Mouse (Mus musculus) hindbrain, embryonic 12.5 days (tissue): ENCODE measurements around the gene Gm47995. TPM values are rescaled to one million over a fixed set of nuclear protein-coding genes. Genes with fewer than 3 reads are reported as not detected.
"Not testable (repeated sequence)": the region's sequence is repeated elsewhere in the genome, so short reads cannot be mapped to it uniquely, and the experiment has no call there.

ENCODE experiments used
- ATAC-seq: fragments of 200-750 bp; cut with Nextera tagmentation; 2 replicates; pipeline ENCODE4 v1.8.0; 2017; ENCODE audit warnings: moderate TSS enrichment; ENCODE audit not compliant: low FRiP score
- H3K27ac ChIP-seq: fragments of 300-500 bp; sonication (generic); 2 replicates; pipeline ENCODE4 v1.5.1; 2016; ENCODE audit warnings: mild to moderate bottlenecking
- H3K27me3 ChIP-seq: fragments of 300-500 bp; sonication (generic); 2 replicates; pipeline ENCODE4 v1.6.1; 2016; ENCODE audit warnings: mild to moderate bottlenecking
- H3K36me3 ChIP-seq: fragments of 300-500 bp; sonication (generic); 2 replicates; pipeline ENCODE4 v1.6.1; 2016; ENCODE audit warnings: mild to moderate bottlenecking
- H3K4me1 ChIP-seq: fragments of 300-500 bp; sonication (generic); 2 replicates; pipeline ENCODE4 v1.6.1; 2016
- H3K4me2 ChIP-seq: fragments of 300-500 bp; sonication (generic); replicated peaks from 2 replicates; pipeline ENCODE4 v1.6.1; 2016; ENCODE audit warnings: mild to moderate bottlenecking
- H3K4me3 ChIP-seq: fragments of 300-500 bp; sonication (generic); 2 replicates; pipeline ENCODE4 v1.5.1; 2016; ENCODE audit warnings: mild to moderate bottlenecking
- H3K9ac ChIP-seq: fragments of 300-500 bp; sonication (generic); 2 replicates; pipeline ENCODE4 v1.6.1; 2016; ENCODE audit warnings: mild to moderate bottlenecking, moderate library complexity
- H3K9me3 ChIP-seq: fragments of 300-500 bp; sonication (generic); replicated peaks from 2 replicates; pipeline ENCODE4 v1.6.1; 2016; ENCODE audit warnings: mild to moderate bottlenecking
- WGBS: fragments of 180-500 bp; shearing (Covaris S2); methylation state at CpG from one replicate; pipeline ENCODE4 v1.1.7; 2016; 5-methylcytosine and 5-hydroxymethylcytosine counted together
- polyA plus RNA-seq: library from polyadenylated mRNA; unstranded; fragments of >200 nt; fragmentation: Nextera tagmentation; extraction: Ambion mirVana; gene quantifications from 2 replicates; pipeline ENCODE4 v1.2.1, GENCODE M21; 2016

Gm47995 gene
- polyA plus RNA-seq, 1 experiment from 2014 or later = not detected

DNA sequence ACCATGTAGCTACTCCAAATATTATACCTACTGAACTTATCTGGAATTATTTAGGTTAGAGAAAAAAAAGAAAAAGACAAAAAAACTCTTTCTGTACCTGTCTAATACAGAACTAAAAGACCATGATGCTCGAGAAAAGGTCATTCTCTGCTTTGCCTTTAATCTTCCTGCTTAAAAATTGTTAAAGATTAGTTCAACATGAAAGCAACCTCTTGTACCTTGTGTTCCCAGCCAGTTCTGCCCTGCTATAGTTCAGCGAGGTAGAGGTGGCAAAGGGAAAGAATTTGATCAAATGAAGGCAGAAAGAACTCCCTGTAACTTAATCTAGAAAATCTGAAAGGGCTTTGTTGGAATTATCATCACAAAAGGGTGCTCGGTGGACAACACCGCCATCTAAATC is 2.3 kb upstream of the Gm47995 start:
- H3K4me3 ChIP-seq, H3K27ac ChIP-seq, H3K9ac ChIP-seq, H3K36me3 ChIP-seq, H3K4me1 ChIP-seq, H3K9me3 ChIP-seq, H3K4me2 ChIP-seq, H3K27me3 ChIP-seq, ATAC-seq: not testable (repeated sequence)
- WGBS = 69% methylated on average over 4 of the region's 4 CpGs

- not testable (repeated sequence) for H3K4me2 ChIP-seq, H3K9ac ChIP-seq, H3K4me3 ChIP-seq, H3K9me3 ChIP-seq, H3K4me1 ChIP-seq, H3K27ac ChIP-seq, ATAC-seq, H3K36me3 ChIP-seq, H3K27me3 ChIP-seq
- 83% methylated on average over 3 of the region's 3 CpGs for WGBS
Observed at GRCm38 (mm10) chr1:151196690-151197089, 1.6 kb upstream of the Gm47995 start.

DNA sequence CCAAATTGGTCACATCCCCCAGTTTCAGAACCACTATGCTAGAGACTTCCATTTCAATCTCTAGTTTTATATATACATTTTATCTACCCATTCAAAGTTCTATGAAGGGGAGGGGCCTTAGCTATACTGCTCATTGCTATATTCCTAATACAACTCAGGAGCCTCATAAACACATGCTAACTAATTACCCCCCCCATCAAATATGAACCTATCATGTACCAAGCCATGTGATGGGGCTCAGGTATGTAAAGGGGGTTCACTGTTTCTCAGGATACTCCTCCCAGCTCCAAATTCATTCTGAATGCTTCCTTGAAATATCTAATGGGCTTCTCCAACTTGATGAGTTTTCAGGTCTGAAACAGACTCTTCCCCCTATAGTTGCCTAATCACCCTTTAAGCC is 2.4 kb downstream of the Gm47995 start:
- H3K9ac ChIP-seq, H3K4me3 ChIP-seq, H3K36me3 ChIP-seq: not testable (repeated sequence)

DNA sequence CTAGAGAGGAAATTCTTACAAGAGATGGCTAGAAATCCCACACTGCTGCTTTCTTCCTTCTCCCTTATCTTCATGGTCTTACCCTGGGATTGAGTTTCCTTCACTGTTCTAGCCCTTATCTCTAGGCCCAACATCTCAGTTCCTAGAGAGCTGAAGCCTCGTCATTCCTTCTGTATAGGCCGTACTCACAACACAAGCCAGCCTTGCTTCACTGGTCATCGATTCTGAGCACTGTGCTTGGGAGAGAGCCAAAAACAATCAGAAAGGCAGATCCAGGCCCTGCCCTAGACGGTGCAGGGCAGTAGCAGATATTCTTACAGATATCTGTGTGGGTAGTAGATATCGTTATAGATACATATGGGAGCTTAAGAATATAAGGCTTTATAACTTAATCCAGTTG is 4.5 kb downstream of the Gm47995 start:
- H3K9me3 ChIP-seq, H3K4me2 ChIP-seq, ATAC-seq, H3K4me1 ChIP-seq, H3K27me3 ChIP-seq, H3K36me3 ChIP-seq, H3K4me3 ChIP-seq, H3K9ac ChIP-seq, H3K27ac ChIP-seq: not testable (repeated sequence)
- WGBS = 76% methylated on average over 4 of the region's 5 CpGs

More for the DNA sequence above, 2.4 kb downstream of the Gm47995 start:
- not testable (repeated sequence) for ATAC-seq, H3K4me2 ChIP-seq, H3K9me3 ChIP-seq, H3K27ac ChIP-seq, H3K27me3 ChIP-seq, H3K4me1 ChIP-seq

- not testable (repeated sequence) for H3K27ac ChIP-seq, H3K9ac ChIP-seq, H3K4me3 ChIP-seq, H3K4me2 ChIP-seq, H3K4me1 ChIP-seq, ATAC-seq, H3K27me3 ChIP-seq, H3K9me3 ChIP-seq, H3K36me3 ChIP-seq
- WGBS = no CpG with 5 or more reads among the region's 6 CpGs
Observed at GRCm38 (mm10) chr1:151203818-151204217, 5.6 kb downstream of the Gm47995 start, which contains the start of gene 3110040M04Rik. 3110040M04Rik (plus strand) TSS chr1:151204121.

- not testable (repeated sequence) for H3K4me2 ChIP-seq, H3K4me3 ChIP-seq, H3K4me1 ChIP-seq, H3K27ac ChIP-seq, H3K9ac ChIP-seq, H3K9me3 ChIP-seq, H3K36me3 ChIP-seq, H3K27me3 ChIP-seq, ATAC-seq
- 84% methylated on average over 3 of the region's 5 CpGs for WGBS
Observed at GRCm38 (mm10) chr1:151208493-151208892, 10.2 kb downstream of the Gm47995 start.

GRCm38 (mm10) chr1:151208944-151209343 is 10.7 kb downstream of the Gm47995 start:
- H3K9ac ChIP-seq, H3K4me2 ChIP-seq, H3K36me3 ChIP-seq, H3K4me3 ChIP-seq, H3K27ac ChIP-seq, H3K4me1 ChIP-seq, H3K27me3 ChIP-seq, H3K9me3 ChIP-seq, ATAC-seq: not testable (repeated sequence)

DNA sequence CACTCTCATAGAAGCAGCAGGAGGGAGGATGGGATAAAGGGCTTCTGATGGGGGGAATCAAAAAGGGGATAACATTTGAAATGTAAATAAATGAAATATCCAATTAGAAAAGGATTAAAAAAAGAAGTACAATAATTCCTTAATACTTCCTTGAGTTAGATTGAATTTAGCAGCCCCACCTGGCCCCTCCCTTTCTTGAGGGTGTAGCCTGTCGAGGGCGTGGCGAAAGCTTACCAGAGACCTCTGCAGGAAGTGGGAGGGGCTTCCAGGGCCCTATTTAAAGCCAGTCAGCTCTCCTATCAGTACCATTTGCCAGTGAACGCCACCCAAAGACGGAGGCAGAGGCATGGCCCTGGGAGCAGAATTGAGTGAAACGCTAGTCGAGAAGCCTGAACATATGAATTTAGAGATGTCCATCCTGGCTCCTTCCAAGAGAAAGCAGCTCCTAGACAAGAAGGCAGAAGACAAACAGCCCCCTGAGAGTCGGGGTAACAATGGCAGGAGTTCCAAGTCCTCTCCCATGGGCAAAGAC is 11.6 kb downstream of the Gm47995 start, which contains the start of gene Gm47996:
Gene Gm47996 (plus strand): TSS at position 308 of the 532 bp plus-strand sequence.
- 95% methylated on average over 4 of the region's 8 CpGs for WGBS
- not testable (repeated sequence) for H3K4me1 ChIP-seq, H3K9ac ChIP-seq, H3K4me2 ChIP-seq, H3K27me3 ChIP-seq, ATAC-seq, H3K27ac ChIP-seq, H3K9me3 ChIP-seq, H3K4me3 ChIP-seq, H3K36me3 ChIP-seq

DNA sequence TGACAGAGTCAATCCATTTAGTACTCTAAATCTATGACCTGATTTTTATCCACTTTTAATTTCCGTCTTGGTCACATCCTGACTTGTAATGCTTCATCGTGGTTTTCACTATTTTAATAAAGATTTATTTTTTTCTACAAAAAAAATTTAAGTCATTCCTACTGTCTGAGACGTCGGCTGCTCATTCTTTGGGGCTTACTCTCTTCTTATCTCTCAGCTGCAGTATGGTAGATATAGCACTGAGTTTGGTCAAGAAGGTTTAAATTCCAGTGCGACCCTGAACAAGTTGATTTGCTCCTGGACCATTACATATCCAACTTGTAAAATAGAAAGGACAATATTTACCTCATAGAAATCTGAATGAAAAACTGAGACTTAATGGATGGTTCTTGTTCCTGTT is 13.4 kb downstream of the Gm47995 start:
- H3K36me3 ChIP-seq, H3K4me1 ChIP-seq, H3K9me3 ChIP-seq, H3K27ac ChIP-seq, H3K9ac ChIP-seq, H3K4me3 ChIP-seq, ATAC-seq, H3K4me2 ChIP-seq, H3K27me3 ChIP-seq: not testable (repeated sequence)
- 95% methylated on average over 5 of the region's 5 CpGs for WGBS

GRCm38 (mm10) chr1:151214862-151215261 is 16.6 kb downstream of the Gm47995 start:
- H3K4me2 ChIP-seq = no peak overlapping the region
- no peak overlapping the region for H3K9ac ChIP-seq
- H3K4me1 ChIP-seq = no peaks in the 10 kb centered on the region
- H3K27me3 ChIP-seq = no peaks in the 10 kb centered on the region
- H3K27ac ChIP-seq = no peak overlapping the region
- H3K9me3 ChIP-seq = no peaks in the 10 kb centered on the region
- 73% methylated on average over 2 of the region's 2 CpGs for whole genome bisulfite sequencing
- H3K4me3 ChIP-seq = no peak overlapping the region
- H3K36me3 ChIP-seq = no peaks in the 10 kb centered on the region
- no peak for ATAC-seq

- H3K4me2 ChIP-seq = no peak overlapping the region
- no peaks in the 10 kb centered on the region for H3K9me3 ChIP-seq
- no peaks in the 10 kb centered on the region for H3K4me1 ChIP-seq
- H3K27ac ChIP-seq = no peak overlapping the region
- no peaks in the 10 kb centered on the region for H3K36me3 ChIP-seq
- H3K27me3 ChIP-seq = no peaks in the 10 kb centered on the region
- no peak overlapping the region for H3K9ac ChIP-seq
- ATAC-seq = no peak
- 81% methylated on average over 1 of the region's 1 CpGs for WGBS
- H3K4me3 ChIP-seq = no peak overlapping the region
Observed at GRCm38 (mm10) chr1:151215985-151216384, 17.7 kb downstream of the Gm47995 start.

GRCm38 (mm10) chr1:151216417-151216816 is 18.2 kb downstream of the Gm47995 start:
- Histone ChIP-seq H3K9me3 (no peaks in the 10 kb centered on the region), H3K36me3 (no peaks in the 10 kb centered on the region), H3K4me3 (no peak overlapping the region), H3K27me3 (no peaks in the 10 kb centered on the region), H3K9ac (no peak overlapping the region), H3K4me2 (no peak overlapping the region), H3K27ac (no peak overlapping the region), H3K4me1 (no peaks in the 10 kb centered on the region)
- WGBS = 69% methylated on average over 3 of the region's 3 CpGs
- ATAC-seq = no peak

- no peaks in the 10 kb centered on the region for H3K9me3 ChIP-seq
- 89% methylated on average over 5 of the region's 5 CpGs for WGBS
Observed at GRCm38 (mm10) chr1:151219045-151219444, 20.8 kb downstream of the Gm47995 start.

More at GRCm38 (mm10) chr1:151219045-151219444, 20.8 kb downstream of the Gm47995 start:
- H3K4me3 ChIP-seq = no peak overlapping the region
- H3K9ac ChIP-seq = no peak overlapping the region
- ATAC-seq = no peak
- H3K27me3 ChIP-seq = no peaks in the 10 kb centered on the region
- no peaks in the 10 kb centered on the region for H3K36me3 ChIP-seq
- H3K4me1 ChIP-seq = no peaks in the 10 kb centered on the region
- no peak overlapping the region for H3K4me2 ChIP-seq
- no peak overlapping the region for H3K27ac ChIP-seq
